In genomic region chr7:133121080-133121607, GRCm38 (mm10) we compare ENCODE assay signal across 9 mouse cellular contexts. TPM values are rescaled to one million over a fixed set of nuclear protein-coding genes. Genes with fewer than 3 reads are reported as not detected.
DNase-seq lines count a peak whose midpoint lies in the region; ATAC-seq and TF ChIP-seq lines count a peak whose summit lies in the region.
"Had no signal": no experiment of that assay in that cellular context is flagged by ENCODE, and none has a peak within 500 bp of the region (broad histone marks: within the 10 kb centered on the region; RNA-seq: fewer than 3 reads in every experiment).

No protein-coding gene starts in this region.

- no peaks in the 10 kb centered on the region for H3K36me3 ChIP-seq in lung, embryonic 14.5 days (ENCODE audit: insufficient read depth)
- H3K36me3 ChIP-seq in embryonic facial prominence, embryonic 13.5 days, result no peaks in the 10 kb centered on the region
- no peaks in the 10 kb centered on the region for H3K36me3 ChIP-seq in intestine, embryonic 15.5 days
- no peaks in the 10 kb centered on the region for H3K36me3 ChIP-seq in neural tube, embryonic 13.5 days

- H3K4me3 ChIP-seq in lung, embryonic 14.5 days (ENCODE audit: low read depth, low read length), result peak overlapping the region; percentile 94
- H3K4me3 ChIP-seq in embryonic facial prominence, embryonic 13.5 days, result peak overlapping the region; percentile 96
- H3K4me3 ChIP-seq in intestine, embryonic 15.5 days (replicated peaks), result peak overlapping the region; percentile 95
- peak overlapping the region; percentile 94 for H3K4me3 ChIP-seq in neural tube, embryonic 13.5 days

- WGBS in lung, embryonic 14.5 days, result 2% methylated on average over 14 of the region's 14 CpGs
- under 1% methylated on average over 14 of the region's 14 CpGs for WGBS in embryonic facial prominence, embryonic 13.5 days
- WGBS in intestine, embryonic 15.5 days, result 4% methylated on average over 14 of the region's 14 CpGs
- WGBS in neural tube, embryonic 13.5 days, result under 1% methylated on average over 14 of the region's 14 CpGs

- TF ChIP-seq CTCF in lung, embryonic 14.5 days (IDR thresholded peaks at IDR 0.05; ENCODE audit: low read depth), result no peak

- no peaks in the 10 kb centered on the region for H3K27me3 ChIP-seq in lung, embryonic 14.5 days (ENCODE audit: insufficient read depth, low read length)
- H3K27me3 ChIP-seq in embryonic facial prominence, embryonic 13.5 days, result peaks cover 3% of the 10 kb centered on the region
- no peaks in the 10 kb centered on the region for H3K27me3 ChIP-seq in intestine, embryonic 15.5 days (replicated peaks)
- H3K27me3 ChIP-seq in neural tube, embryonic 13.5 days, result peaks cover 5% of the 10 kb centered on the region; the same call in 1 of the 2 replicates

- no peak for DNase-seq in lung, embryonic 14.5 days
- DNase-seq in lung, postnatal 10 days, result no peak
- no peak for DNase-seq in adrenal gland, adult 8-10 months
- no peak for DNase-seq in cerebellum, postnatal 4 days (ENCODE audit: low spot score in 2 of 2)
- no peak for DNase-seq in urinary bladder, postnatal 36 days (ENCODE audit: low spot score in 2 of 2)
- DNase-seq: layer of hippocampus, adult 9-11 months had no signal

- H3K4me1 ChIP-seq in lung, embryonic 14.5 days (ENCODE audit: insufficient read depth), result peaks cover 24% of the 10 kb centered on the region
- peaks cover 50% of the 10 kb centered on the region for H3K4me1 ChIP-seq in embryonic facial prominence, embryonic 13.5 days
- H3K4me1 ChIP-seq in intestine, embryonic 15.5 days (replicated peaks), result peaks cover 25% of the 10 kb centered on the region
- H3K4me1 ChIP-seq in neural tube, embryonic 13.5 days (replicated peaks), result peaks cover 63% of the 10 kb centered on the region

- H3K27ac ChIP-seq in lung, embryonic 14.5 days (ENCODE audit: low read depth), result peak overlapping the region; percentile 99
- H3K27ac ChIP-seq in embryonic facial prominence, embryonic 13.5 days, result peak overlapping the region; percentile 98
- H3K27ac ChIP-seq in intestine, embryonic 15.5 days, result peak overlapping the region; percentile 99
- H3K27ac ChIP-seq in neural tube, embryonic 13.5 days (replicated peaks), result peak overlapping the region; percentile 98

- H3K4me2 ChIP-seq in lung, embryonic 14.5 days, result peak overlapping the region; percentile 96
- H3K4me2 ChIP-seq in embryonic facial prominence, embryonic 13.5 days, result peak overlapping the region; percentile 86
- H3K4me2 ChIP-seq in intestine, embryonic 15.5 days (replicated peaks), result peak overlapping the region; percentile 89
- H3K4me2 ChIP-seq in neural tube, embryonic 13.5 days, result peak overlapping the region; percentile 95

- H3K9ac ChIP-seq in lung, embryonic 14.5 days, result peak overlapping the region; percentile 98
- H3K9ac ChIP-seq in embryonic facial prominence, embryonic 13.5 days, result peak overlapping the region; percentile 98
- peak overlapping the region; percentile 96 for H3K9ac ChIP-seq in intestine, embryonic 15.5 days
- H3K9ac ChIP-seq in neural tube, embryonic 13.5 days, result peak overlapping the region; percentile 97

- H3K9me3 ChIP-seq in lung, embryonic 14.5 days (ENCODE audit: low read depth, low read length), result no peaks in the 10 kb centered on the region
- no peaks in the 10 kb centered on the region for H3K9me3 ChIP-seq in embryonic facial prominence, embryonic 13.5 days
- no peaks in the 10 kb centered on the region for H3K9me3 ChIP-seq in intestine, embryonic 15.5 days
- no peaks in the 10 kb centered on the region for H3K9me3 ChIP-seq in neural tube, embryonic 13.5 days

- ATAC-seq in lung, embryonic 14.5 days (ENCODE audit: insufficient read depth), result no peak
- ATAC-seq in embryonic facial prominence, embryonic 13.5 days (ENCODE audit: insufficient number of reproducible peaks, insufficient read depth, low FRiP score, low TSS enrichment, low read depth), result no peak
- no peak for ATAC-seq in intestine, embryonic 15.5 days
- ATAC-seq in neural tube, embryonic 13.5 days (ENCODE audit: low read depth), result no peak

RNA-seq across cellular contexts. Expression of gene Fgfr2, which starts 2.0 kb away (rescaled TPM):
- polyA plus RNA-seq in lung, embryonic 14.5 days (2014; fragmentation: Nextera tagmentation; extraction: Ambion mirVana), result 174 and 179 TPM in 2 replicates
- 174 and 195 TPM in 2 replicates for polyA plus RNA-seq in embryonic facial prominence, embryonic 13.5 days (2015; fragmentation: Nextera tagmentation; extraction: Ambion mirVana)
- polyA plus RNA-seq in intestine, embryonic 15.5 days (2015; fragmentation: Nextera tagmentation; extraction: Ambion mirVana), result 61.9 and 67.0 TPM in 2 replicates
- polyA plus RNA-seq in neural tube, embryonic 13.5 days (2015; fragmentation: Nextera tagmentation; extraction: Ambion mirVana), result 22.9 and 30.6 TPM in 2 replicates
- 100 to 1,000 TPM; 193 to 471 (median 262) TPM for total RNA-seq in adrenal gland, adult 8-10 months (2022)

RNA-seq across cellular contexts. Expression of gene Ctbp2, which starts 3.0 kb away (rescaled TPM):
- polyA plus RNA-seq in lung, embryonic 14.5 days (2014; fragmentation: Nextera tagmentation; extraction: Ambion mirVana), result 124 and 128 TPM in 2 replicates
- polyA plus RNA-seq in embryonic facial prominence, embryonic 13.5 days (2015; fragmentation: Nextera tagmentation; extraction: Ambion mirVana), result 93.4 and 107 TPM in 2 replicates
- 85.3 and 85.5 TPM in 2 replicates for polyA plus RNA-seq in intestine, embryonic 15.5 days (2015; fragmentation: Nextera tagmentation; extraction: Ambion mirVana)
- polyA plus RNA-seq in neural tube, embryonic 13.5 days (2015; fragmentation: Nextera tagmentation; extraction: Ambion mirVana), result 73.1 and 94.2 TPM in 2 replicates
- total RNA-seq in adrenal gland, adult 8-10 months (2022), result 10 to 100 TPM; 60.6 to 88.6 (median 73.7) TPM
